8 mouse cellular contexts compared by ENCODE assay signal in the genomic region with DNA sequence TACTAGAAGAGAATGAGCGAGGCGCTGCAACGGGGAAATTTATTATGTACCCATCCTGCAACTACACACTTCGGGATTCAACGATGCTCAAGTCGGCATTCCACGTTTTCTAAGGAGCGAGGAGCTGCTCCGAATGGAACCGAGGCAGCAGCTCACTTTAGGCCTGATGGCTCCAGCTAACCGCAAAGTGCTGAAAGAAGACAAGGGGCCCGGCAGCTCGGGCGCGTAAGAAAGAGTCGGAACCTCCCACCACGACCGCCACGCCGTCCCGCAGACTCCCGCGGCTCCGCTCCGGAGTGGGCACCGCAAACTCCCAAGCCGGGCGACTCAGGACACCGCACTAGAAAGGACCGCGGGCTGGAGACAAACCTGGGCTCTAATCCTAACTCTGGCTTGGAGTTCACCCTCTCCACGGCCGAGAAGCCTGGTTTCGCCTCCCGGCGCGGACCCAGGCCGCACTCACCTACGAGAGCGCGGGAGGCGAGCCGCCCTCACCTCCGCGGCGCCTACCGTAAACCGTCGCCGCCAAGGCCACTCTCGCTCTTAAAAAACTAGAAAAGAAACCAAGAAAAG. TPM values are rescaled to one million over a fixed set of nuclear protein-coding genes. Genes with fewer than 3 reads are reported as not detected.
DNase-seq lines count a peak whose midpoint lies in the region; ATAC-seq and TF ChIP-seq lines count a peak whose summit lies in the region.

No protein-coding gene starts in this region.

- DNase-seq in heart, adult 11 months = no peak
- DNase-seq in CH12.LX (ENCODE audit: extremely low read depth) = peak; percentile 7
- peak; percentile 44 for DNase-seq in gastrocnemius, adult 2 months

- peaks cover 50% of the 10 kb centered on the region for H3K79me2 ChIP-seq in CH12.LX (replicated peaks; ENCODE audit: control insufficient read depth, extremely low read depth, insufficient read depth, poor library complexity, severe bottlenecking)

- no peak for TF ChIP-seq CTCF in CH12.LX (conservative IDR thresholded peaks at IDR 0.05 in 1 of 2, IDR thresholded peaks at IDR 0.05 in 1 of 2; ENCODE audit: low read depth in 2 of 2, low read length in 2 of 2)
- no peak for TF ChIP-seq CTCF in bone marrow macrophage, adult 2 months (IDR thresholded peaks at IDR 0.05; ENCODE audit: low read depth, low read length)
- TF ChIP-seq CTCF in gastrocnemius, adult 2 months (IDR thresholded peaks at IDR 0.05) = no peak

- no peaks in the 10 kb centered on the region for H3K27me3 ChIP-seq in heart, embryonic 13.5 days (replicated peaks)
- no peaks in the 10 kb centered on the region for H3K27me3 ChIP-seq in CH12.LX (replicated peaks)
- H3K27me3 ChIP-seq in limb, embryonic 12.5 days = no peaks in the 10 kb centered on the region
- H3K27me3 ChIP-seq in midbrain, embryonic 12.5 days = no peaks in the 10 kb centered on the region

- H3K9ac ChIP-seq in heart, embryonic 13.5 days = peak overlapping the region; percentile 87
- H3K9ac ChIP-seq in CH12.LX (ENCODE audit: insufficient read depth, low read depth) = peak overlapping the region; percentile 81
- H3K9ac ChIP-seq in limb, embryonic 12.5 days (replicated peaks) = peak overlapping the region; percentile 81
- peak overlapping the region; percentile 89 for H3K9ac ChIP-seq in midbrain, embryonic 12.5 days (replicated peaks)

- intact Hi-C loops in gastrocnemius, adult 2 months (cut with DNase I) = loop anchor here (2.0 kb wide), 1 partner anchor 104 kb away; no protein-coding TSS in a partner anchor

- peak overlapping the region; percentile 76 for H3K4me3 ChIP-seq in heart, embryonic 13.5 days
- H3K4me3 ChIP-seq in CH12.LX (replicated peaks in 1 of 3; ENCODE audit: low read depth in 2 of 3, low read length in 2 of 3, poor library complexity in 1 of 3) = peak overlapping the region; percentile 82 to 99 (median 93)
- peak overlapping the region; percentile 95 for H3K4me3 ChIP-seq in bone marrow macrophage, adult 2 months (ENCODE audit: insufficient read depth, low read length)
- H3K4me3 ChIP-seq in gastrocnemius, adult 2 months = peak overlapping the region; percentile 100
- H3K4me3 ChIP-seq in limb, embryonic 12.5 days (replicated peaks) = peak overlapping the region; percentile 99
- peak overlapping the region; percentile 82 for H3K4me3 ChIP-seq in midbrain, embryonic 12.5 days

- peak overlapping the region; percentile 83 for H3K27ac ChIP-seq in heart, embryonic 13.5 days (replicated peaks)
- H3K27ac ChIP-seq in CH12.LX (ENCODE audit: insufficient read depth, low read depth) = 0 out of 2 replicates have a peak overlapping the region, but pooled peaks have one; percentile 5
- peak overlapping the region; percentile 80 for H3K27ac ChIP-seq in bone marrow macrophage, adult 2 months (ENCODE audit: insufficient read depth, low read depth, low read length)
- peak overlapping the region; percentile 97 for H3K27ac ChIP-seq in gastrocnemius, adult 2 months
- peak overlapping the region; percentile 84 for H3K27ac ChIP-seq in limb, embryonic 12.5 days
- peak overlapping the region; percentile 80 for H3K27ac ChIP-seq in midbrain, embryonic 12.5 days (replicated peaks)

- TF ChIP-seq EP300 in CH12.LX (IDR thresholded peaks at IDR 0.05; ENCODE audit: low read length) = no peak

- H3K36me3 ChIP-seq in heart, embryonic 13.5 days = peaks cover under 1% of the 10 kb centered on the region; the same call in 1 of the 2 replicates
- H3K36me3 ChIP-seq in CH12.LX (replicated peaks in 1 of 2; ENCODE audit: control insufficient read depth in 1 of 2, insufficient read depth in 1 of 2, low read length in 1 of 2) = peaks cover 0 to 14% of the 10 kb centered on the region in 2 experiments
- H3K36me3 ChIP-seq in limb, embryonic 12.5 days = no peaks in the 10 kb centered on the region
- no peaks in the 10 kb centered on the region for H3K36me3 ChIP-seq in midbrain, embryonic 12.5 days

- peaks cover 31% of the 10 kb centered on the region for H3K4me1 ChIP-seq in heart, embryonic 13.5 days
- peaks cover 0 to 24% of the 10 kb centered on the region in 2 experiments; a peak in 2 of 4 replicates for H3K4me1 ChIP-seq in CH12.LX (ENCODE audit: control insufficient read depth in 1 of 2, insufficient read depth in 2 of 2)
- H3K4me1 ChIP-seq in bone marrow macrophage, adult 2 months (ENCODE audit: control insufficient read depth, insufficient read depth, low read length) = peaks cover 6% of the 10 kb centered on the region
- H3K4me1 ChIP-seq in limb, embryonic 12.5 days (replicated peaks) = peaks cover 22% of the 10 kb centered on the region
- H3K4me1 ChIP-seq in midbrain, embryonic 12.5 days = peaks cover 28% of the 10 kb centered on the region

- dilution Hi-C loops in CH12.LX (cut with MboI; ENCODE audit: extremely low pct_ligation_motif_present, extremely low pct_unique_long_range_greater_than_20kb, low sequenced_read_pairs) = no loop called here

- H3K4me2 ChIP-seq in heart, embryonic 13.5 days = peak overlapping the region; percentile 97
- H3K4me2 ChIP-seq in CH12.LX (ENCODE audit: insufficient read depth, low read depth, poor library complexity, severe bottlenecking) = peak overlapping the region; percentile 99
- peak overlapping the region; percentile 95 for H3K4me2 ChIP-seq in limb, embryonic 12.5 days
- peak overlapping the region; percentile 98 for H3K4me2 ChIP-seq in midbrain, embryonic 12.5 days (replicated peaks)

- TF ChIP-seq RAD21 in CH12.LX (IDR thresholded peaks at IDR 0.05; ENCODE audit: low read depth, low read length) = no peak

- WGBS in heart, embryonic 13.5 days = under 1% methylated on average over 51 of the region's 51 CpGs
- under 1% methylated on average over 51 of the region's 51 CpGs for WGBS in limb, embryonic 12.5 days
- under 1% methylated on average over 51 of the region's 51 CpGs for WGBS in midbrain, embryonic 12.5 days

- no peaks in the 10 kb centered on the region for H3K9me3 ChIP-seq in heart, embryonic 13.5 days
- H3K9me3 ChIP-seq in CH12.LX (replicated peaks; ENCODE audit: low read length) = no peaks in the 10 kb centered on the region
- no peaks in the 10 kb centered on the region for H3K9me3 ChIP-seq in limb, embryonic 12.5 days
- H3K9me3 ChIP-seq in midbrain, embryonic 12.5 days = no peaks in the 10 kb centered on the region

- no peak for ATAC-seq in heart, embryonic 13.5 days (ENCODE audit: extremely low read depth, insufficient number of reproducible peaks, low FRiP score, low TSS enrichment)
- ATAC-seq in limb, embryonic 12.5 days (ENCODE audit: insufficient number of reproducible peaks, insufficient read depth, low FRiP score, low TSS enrichment, low read depth) = 0 out of 2 replicates have a peak, but pooled peaks have one; percentile 12
- peak; percentile 51 for ATAC-seq in midbrain, embryonic 12.5 days (ENCODE audit: low FRiP score, low read depth)
- ATAC-seq in inflammation-experienced regulatory T-cells, adult 6 months = no peak

- TF ChIP-seq POLR2A in CH12.LX (IDR thresholded peaks at IDR 0.05; ENCODE audit: low read depth, low read length) = no peak
- no peak for TF ChIP-seq POLR2A in bone marrow macrophage, adult 2 months (IDR thresholded peaks at IDR 0.05; ENCODE audit: borderline replicate concordance, low read depth, low read length)

- in situ Hi-C loops in CH12.LX (cut with MboI; ENCODE audit: low pct_ligation_motif_present, low pct_unique_long_range_greater_than_20kb, low sequenced_read_pairs) = no loop called here

TF ChIP-seq in CH12.LX, 34 proteins besides CTCF, POLR2A, EP300 and RAD21:
- no peak for TF ChIP-seq CHD2 (IDR thresholded peaks at IDR 0.05; ENCODE audit: low read length)
- TF ChIP-seq TCF12 (IDR thresholded peaks at IDR 0.05; ENCODE audit: low read depth, low read length) = no peak
- no peak for TF ChIP-seq POLR2AphosphoS2 (IDR thresholded peaks at IDR 0.05; ENCODE audit: low read depth, low read length)

RNA-seq across cellular contexts. Expression of gene Rspry1, which starts 0.6 kb away (rescaled TPM):
- polyA plus RNA-seq in heart, embryonic 13.5 days (2015; fragmentation: Nextera tagmentation; extraction: Ambion mirVana) = 21.6 and 22.9 TPM in 2 replicates
- total RNA-seq in CH12.LX (2012; rRNA removed) (17.5 and 18.0 TPM in 2 replicates), CH12.LX (2014; rRNA removed) (23.5 and 26.9 TPM in 2 replicates)
- polyA plus RNA-seq in CH12.LX (2012; ENCODE audit: insufficient read length, low read depth) = 11.4 and 13.4 TPM in 2 replicates
- polyA plus RNA-seq in bone marrow macrophage, adult 2 months (2012; ENCODE audit: insufficient read depth, insufficient read length, missing spikeins) = 22.0 and 23.8 TPM in 2 replicates
- total RNA-seq in gastrocnemius, adult 2 months (2021) = 10 to 100 TPM in 1 of 2 experiments, 1 to 10 TPM in 1; 8.5 to 10.8 TPM
- 48.2 and 52.3 TPM in 2 replicates for polyA plus RNA-seq in limb, embryonic 12.5 days (2016; fragmentation: Nextera tagmentation; extraction: Ambion mirVana)
- polyA plus RNA-seq in midbrain, embryonic 12.5 days (2016; fragmentation: Nextera tagmentation; extraction: Ambion mirVana) = 55.0 and 57.7 TPM in 2 replicates
- polyA plus RNA-seq in inflammation-experienced regulatory T-cells, adult 6 months (2017; shearing (Covaris generic)) = 10 to 100 TPM; 23.1 to 29.3 (median 24.0) TPM

RNA-seq across cellular contexts. Expression of gene Fam192a, which starts 0.7 kb away (rescaled TPM):
- polyA plus RNA-seq in heart, embryonic 13.5 days (2015; fragmentation: Nextera tagmentation; extraction: Ambion mirVana) = 32.4 and 33.1 TPM in 2 replicates
- total RNA-seq in CH12.LX (2012; rRNA removed) (30.7 and 35.5 TPM in 2 replicates), CH12.LX (2014; rRNA removed) (37.6 and 43.7 TPM in 2 replicates)
- 80.3 and 95.6 TPM in 2 replicates for polyA plus RNA-seq in CH12.LX (2012; ENCODE audit: insufficient read length, low read depth)
- polyA plus RNA-seq in bone marrow macrophage, adult 2 months (2012; ENCODE audit: insufficient read depth, insufficient read length, missing spikeins) = 77.1 and 77.4 TPM in 2 replicates
- 10 to 100 TPM; 17.9 to 22.6 TPM for total RNA-seq in gastrocnemius, adult 2 months (2021)
- polyA plus RNA-seq in limb, embryonic 12.5 days (2016; fragmentation: Nextera tagmentation; extraction: Ambion mirVana) = 74.6 and 83.0 TPM in 2 replicates
- 97.4 and 105 TPM in 2 replicates for polyA plus RNA-seq in midbrain, embryonic 12.5 days (2016; fragmentation: Nextera tagmentation; extraction: Ambion mirVana)
- polyA plus RNA-seq in inflammation-experienced regulatory T-cells, adult 6 months (2017; shearing (Covaris generic)) = 10 to 100 TPM; 52.4 to 89.1 (median 66.9) TPM

Comparison
In these comparisons a context has a peak if more than half of its experiments do, and no peak if none do; other contexts are left out.
1. ATAC-seq: peak in limb, embryonic 12.5 days (single experiment) and midbrain, embryonic 12.5 days (single experiment); none in heart, embryonic 13.5 days (single experiment) and inflammation-experienced regulatory T-cells, adult 6 months (single experiment).
2. H3K27ac ChIP-seq: peak in every context shown above with its lines; median percentile 97 in gastrocnemius, adult 2 months; 84 in limb, embryonic 12.5 days; 83 in heart, embryonic 13.5 days; 80 in bone marrow macrophage, adult 2 months; 80 in midbrain, embryonic 12.5 days; 5 in CH12.LX.
3. Peak in every context shown above with its lines, with median percentiles within 50 percentile points of each other: H3K4me2 ChIP-seq, H3K4me3 ChIP-seq and H3K9ac ChIP-seq.